Mouse (Mus musculus) left cerebral cortex, adult 2 months (tissue): ENCODE measurements around the gene Ttll11. TPM values are rescaled to one million over a fixed set of nuclear protein-coding genes. Genes with fewer than 3 reads are reported as not detected.

Experiments
- DNase-seq, 2 experiments: peaks; one replicate each; pipeline ENCODE4 v3.0.0; 2021 to 2022; ENCODE audit warnings: low spot score in 2 of 2, mixed read lengths in 1 of 2; ENCODE audit errors: extremely low spot score in 1 of 2
- H3K27ac ChIP-seq: fragments of 200-600 bp; 2 replicates; pipeline ENCODE4 v1.8.1; 2022
- H3K4me3 ChIP-seq: fragments of 200-600 bp; 2 replicates; pipeline ENCODE4 v1.8.1; 2022
- CTCF ChIP-seq: fragments of 200-600 bp; IDR thresholded peaks from 2 replicates; pipeline ENCODE4 v1.8.1; 2022; ENCODE audit warnings: antibody characterized with exemption, mild to moderate bottlenecking, moderate library complexity
- intact Hi-C: fragments of 180-260 bp; cut with DNase I; formaldehyde crosslinking; loops from one replicate; pipeline ENCODE4 v1.15.1; 2025
- total RNA-seq, 2 experiments: library from RNA; stranded (reverse); gene quantifications; 2 replicates each; pipeline ENCODE4 v1.2.3; 2021

Ttll11 gene
- total RNA-seq, 2 experiments from 2014 or later = 40.2 to 42.2 TPM

- TF ChIP-seq CTCF = no peak
- DNase-seq = no peak
- intact Hi-C loops = no loop called here
- Histone ChIP-seq H3K4me3 (no peak overlapping the region), H3K27ac (peak overlapping the region; percentile 24; the same call in 1 of the 2 replicates)
Observed at GRCm38 (mm10) chr2:35720956-35721355, 258.8 kb downstream of the Ttll11 start.

DNA sequence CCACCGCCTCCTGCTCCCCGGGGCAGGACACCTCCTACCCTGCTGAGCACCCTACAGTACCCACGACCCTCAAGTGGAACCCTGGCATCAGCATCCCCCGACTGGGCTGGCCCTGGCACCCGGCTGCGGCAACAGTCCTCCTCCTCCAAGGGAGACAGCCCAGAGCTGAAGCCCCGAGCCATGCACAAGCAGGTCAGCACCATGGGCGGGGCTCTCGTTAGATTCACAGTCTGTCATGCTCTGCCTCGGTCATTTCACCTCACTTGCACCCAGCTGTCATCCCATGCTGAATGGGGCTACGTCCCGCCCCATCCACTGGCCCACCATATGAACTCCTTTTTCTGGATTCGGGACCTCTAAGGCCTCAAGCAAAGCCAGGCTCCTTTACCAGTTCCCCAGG, 259.2 kb downstream of the Ttll11 start:
- H3K27ac ChIP-seq = peak overlapping the region; percentile 24; the same call in 1 of the 2 replicates
- H3K4me3 ChIP-seq = no peak overlapping the region
- intact Hi-C loops = no loop called here
- no peak for TF ChIP-seq CTCF
- no peak for DNase-seq

GRCm38 (mm10) chr2:35720104-35720503, 259.6 kb downstream of the Ttll11 start:
- Histone ChIP-seq H3K27ac (peak overlapping the region; percentile 40; the same call in 1 of the 2 replicates), H3K4me3 (no peak overlapping the region)
- intact Hi-C loops = no loop called here
- peak; percentile 40 to 43 for DNase-seq
- TF ChIP-seq CTCF = no peak

DNA sequence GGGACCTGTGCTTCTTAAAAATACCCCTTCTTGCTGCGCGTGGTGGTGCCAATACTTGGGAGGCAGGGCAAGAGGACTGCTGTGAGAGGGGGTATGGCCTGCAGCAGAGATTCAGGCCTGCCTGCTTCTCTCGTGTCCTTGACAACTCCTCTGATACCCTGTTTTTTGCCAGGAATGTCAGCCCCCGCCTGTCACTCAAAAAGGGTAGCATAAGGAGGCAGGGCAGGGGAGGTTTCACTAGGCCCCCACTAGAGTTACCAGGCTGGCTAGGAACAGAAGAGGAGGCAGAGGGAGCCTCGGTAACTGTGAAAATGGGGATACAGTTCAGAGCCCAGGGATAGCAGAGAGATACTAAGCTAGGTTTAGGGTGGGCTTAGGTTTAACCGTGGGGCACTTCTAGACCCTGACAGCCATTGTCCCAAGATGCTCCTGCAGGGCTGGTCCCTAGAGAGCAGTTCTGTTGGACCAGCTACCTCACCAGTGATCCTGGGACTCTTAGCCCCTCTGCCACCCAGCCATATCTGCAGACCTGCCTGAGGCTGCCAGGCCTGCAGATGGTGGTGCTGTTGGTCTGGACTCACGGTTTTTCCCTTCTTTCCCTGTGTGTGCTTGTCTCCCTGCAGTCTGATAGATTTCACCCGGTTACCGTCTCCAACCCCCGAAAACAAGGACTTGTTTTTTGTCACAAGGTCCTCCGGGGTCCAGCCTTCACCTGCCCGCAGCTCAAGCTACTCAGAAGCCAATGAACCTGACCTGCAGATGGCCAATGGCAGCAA, 260.3 kb downstream of the Ttll11 start:
- peak overlapping the region; percentile 40 for H3K27ac ChIP-seq
- no peak for DNase-seq
- no peak for TF ChIP-seq CTCF
- intact Hi-C loops = loop anchor here (5.0 kb wide), 2 partner anchors 57 to 162 kb away; partner anchors contain the start of gene Dab2ip
- no peak overlapping the region for H3K4me3 ChIP-seq

DNA sequence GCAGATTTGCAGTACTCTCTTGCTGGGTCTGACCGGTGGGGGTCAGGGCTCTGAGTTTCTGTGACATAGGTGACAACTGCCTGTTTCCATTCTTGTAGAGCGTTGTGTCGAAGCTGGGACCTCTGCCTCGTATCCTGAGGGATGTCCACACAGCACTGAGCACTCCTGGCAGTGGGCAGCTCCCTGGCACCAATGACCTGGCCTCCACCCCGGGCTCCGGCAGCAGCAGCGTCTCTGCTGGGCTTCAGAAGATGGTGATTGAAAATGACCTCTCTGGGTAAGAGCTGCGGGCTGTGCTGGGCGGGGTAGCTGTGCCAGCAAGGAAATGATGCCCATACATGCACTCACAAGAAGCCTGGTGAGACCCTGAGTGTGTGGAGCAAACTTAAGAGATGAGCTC, 261.1 kb downstream of the Ttll11 start:
- DNase-seq = no peak
- intact Hi-C loops = loop anchor here (5.0 kb wide), 2 partner anchors 56 to 161 kb away; partner anchors contain the start of gene Dab2ip
- Histone ChIP-seq H3K27ac (peak overlapping the region; percentile 28), H3K4me3 (no peak overlapping the region)
- no peak for TF ChIP-seq CTCF

DNA sequence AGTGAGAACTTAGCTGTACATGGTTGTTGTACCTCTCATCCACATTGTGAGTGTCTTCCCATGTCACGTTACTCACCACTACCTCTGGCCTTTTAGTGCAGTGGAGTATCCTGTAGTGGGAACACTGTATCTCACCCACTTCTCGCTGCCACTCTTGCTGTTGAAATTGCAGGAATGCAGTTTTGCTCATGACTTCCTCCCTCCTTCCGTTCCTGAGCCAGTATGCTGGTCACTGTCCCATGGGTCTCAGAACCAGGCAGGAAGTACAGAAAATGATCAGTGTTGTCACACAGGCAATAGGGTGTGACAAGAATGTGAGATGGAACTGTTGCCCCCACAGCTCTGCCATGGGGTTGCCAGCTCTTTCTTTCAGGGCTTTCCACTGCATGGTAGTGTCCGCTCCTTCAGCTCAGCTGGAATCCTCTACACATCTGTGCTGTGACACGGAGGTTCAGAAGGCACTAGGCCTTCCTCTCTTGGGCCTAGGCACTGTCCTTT, 261.7 kb downstream of the Ttll11 start:
- no peak for DNase-seq
- intact Hi-C loops = loop anchor here (5.0 kb wide), 2 partner anchors 56 to 161 kb away; partner anchors contain the start of gene Dab2ip
- Histone ChIP-seq H3K4me3 (no peak overlapping the region), H3K27ac (peak overlapping the region; percentile 28)
- TF ChIP-seq CTCF = no peak

DNA sequence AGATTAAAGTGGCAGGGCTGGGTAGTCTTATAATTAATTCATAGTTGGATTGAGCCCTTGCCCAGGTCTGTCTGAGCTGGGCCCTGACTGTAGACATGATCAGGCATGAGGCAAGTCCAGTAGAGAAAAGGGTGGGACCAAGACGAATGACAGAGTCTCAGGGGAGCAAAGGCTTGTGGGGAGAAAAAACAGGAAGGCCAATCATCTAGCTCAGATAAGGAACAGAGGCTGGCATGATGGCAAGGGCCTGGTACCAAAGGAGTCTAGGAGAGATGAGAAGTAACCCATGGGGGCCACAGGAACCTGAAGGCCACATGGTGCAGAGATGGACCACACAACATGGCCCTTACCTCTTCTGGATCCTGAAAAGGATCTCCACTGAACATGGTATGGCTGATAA, 263.5 kb downstream of the Ttll11 start:
- no peak for DNase-seq
- no peak for TF ChIP-seq CTCF
- peak overlapping the region; percentile 32; the same call in 1 of the 2 replicates for H3K27ac ChIP-seq
- H3K4me3 ChIP-seq = no peak overlapping the region
- intact Hi-C loops = loop anchor here (5.0 kb wide), 2 partner anchors 54 to 159 kb away; partner anchors contain the start of gene Dab2ip

DNA sequence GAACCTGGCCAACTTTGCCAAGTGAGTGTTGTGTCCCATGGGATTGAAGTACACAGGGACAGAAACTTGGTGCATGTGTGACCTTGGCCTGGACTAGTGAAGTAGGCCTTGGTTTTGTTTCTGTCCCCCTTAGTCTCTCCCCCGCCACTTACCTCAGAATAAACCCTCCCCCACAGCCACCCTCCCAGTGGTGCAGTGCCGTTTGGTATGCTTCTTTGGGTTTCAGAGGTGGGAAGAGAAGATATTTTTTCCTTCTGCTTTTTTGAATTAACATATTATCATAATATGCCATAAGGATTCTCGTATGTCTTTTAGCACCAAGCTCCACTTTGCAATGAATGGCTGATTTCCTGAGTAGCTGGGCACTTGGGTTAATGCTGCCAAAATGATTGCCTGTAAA, 264.2 kb downstream of the Ttll11 start:
- no peak for DNase-seq
- intact Hi-C loops = loop anchor here (2.0 to 5.0 kb wide), 4 partner anchors 19 to 158 kb away; partner anchors contain the start of gene Dab2ip
- peak overlapping the region; percentile 85 for H3K27ac ChIP-seq
- no peak overlapping the region for H3K4me3 ChIP-seq
- TF ChIP-seq CTCF = no peak

DNA sequence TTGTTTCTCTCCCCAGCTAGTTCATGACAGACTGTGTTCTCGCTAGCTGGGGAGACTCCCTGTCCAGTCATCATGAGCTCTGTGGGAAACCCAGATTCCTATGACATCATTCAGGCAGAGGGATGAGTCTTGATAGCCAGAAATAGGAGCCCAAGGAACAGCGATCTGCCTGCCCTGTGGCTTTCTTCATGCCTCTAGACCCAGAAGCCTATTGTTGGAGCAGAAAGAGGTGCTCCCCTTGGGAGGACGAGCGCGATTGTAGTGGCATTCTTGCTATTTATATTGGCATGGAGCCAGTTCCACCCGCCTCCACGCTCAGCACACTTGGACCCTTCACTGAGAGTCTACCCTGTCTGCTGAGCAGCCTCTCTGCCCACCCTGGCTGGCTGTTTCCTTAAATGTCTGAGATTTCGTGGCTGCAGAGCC, 265.0 kb downstream of the Ttll11 start:
- Histone ChIP-seq H3K4me3 (no peak overlapping the region), H3K27ac (peak overlapping the region; percentile 85)
- no peak for TF ChIP-seq CTCF
- DNase-seq = peak in 1 of 2 experiments; percentile 41
- intact Hi-C loops = loop anchor here (2.0 to 5.0 kb wide), 4 partner anchors 18 to 157 kb away; partner anchors contain the start of gene Dab2ip

DNA sequence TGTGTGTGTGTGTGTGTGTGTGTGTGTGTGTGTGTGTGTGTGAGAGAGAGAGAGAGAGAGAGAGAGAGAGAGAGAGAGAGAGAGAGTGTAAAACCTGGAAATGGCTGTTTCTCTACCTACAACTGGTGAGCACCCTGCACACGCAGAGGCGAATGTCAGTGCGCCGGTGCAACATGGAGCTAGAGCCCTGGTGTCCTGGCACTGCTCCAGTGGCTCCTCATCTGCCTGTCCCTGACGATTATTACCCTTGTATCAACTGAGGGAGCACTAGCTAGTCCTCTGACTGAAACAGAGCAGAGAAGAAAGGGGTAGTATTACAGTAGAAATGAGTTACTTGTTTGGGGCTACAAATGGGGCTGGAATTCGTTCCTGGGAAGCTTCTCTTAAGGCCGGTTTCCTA, 266.3 kb downstream of the Ttll11 start:
- Histone ChIP-seq H3K4me3 (no peak overlapping the region), H3K27ac (no peak overlapping the region)
- no peak for DNase-seq
- intact Hi-C loops = no loop called here
- TF ChIP-seq CTCF = no peak

DNA sequence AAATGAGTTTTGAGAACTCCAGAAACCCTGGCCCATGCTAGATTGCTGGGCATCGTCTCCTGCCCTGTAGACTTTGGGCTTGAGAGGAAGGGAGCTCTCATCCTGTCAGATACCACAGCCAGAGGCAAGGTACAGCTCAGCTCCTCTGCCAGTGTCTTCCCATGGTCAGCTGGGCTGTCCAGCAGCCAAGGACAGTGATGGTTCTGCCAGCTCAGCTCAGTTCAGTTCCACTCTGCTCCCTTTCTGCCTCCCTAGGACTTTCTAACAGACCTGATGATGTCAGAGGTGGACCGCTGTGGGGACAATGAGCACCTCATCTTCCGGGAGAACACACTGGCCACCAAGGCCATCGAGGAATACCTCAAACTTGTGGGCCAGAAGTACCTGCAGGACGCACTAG, 267.1 kb downstream of the Ttll11 start:
- H3K27ac ChIP-seq = no peak overlapping the region
- no peak for DNase-seq
- intact Hi-C loops = no loop called here
- no peak overlapping the region for H3K4me3 ChIP-seq
- TF ChIP-seq CTCF = no peak

DNA sequence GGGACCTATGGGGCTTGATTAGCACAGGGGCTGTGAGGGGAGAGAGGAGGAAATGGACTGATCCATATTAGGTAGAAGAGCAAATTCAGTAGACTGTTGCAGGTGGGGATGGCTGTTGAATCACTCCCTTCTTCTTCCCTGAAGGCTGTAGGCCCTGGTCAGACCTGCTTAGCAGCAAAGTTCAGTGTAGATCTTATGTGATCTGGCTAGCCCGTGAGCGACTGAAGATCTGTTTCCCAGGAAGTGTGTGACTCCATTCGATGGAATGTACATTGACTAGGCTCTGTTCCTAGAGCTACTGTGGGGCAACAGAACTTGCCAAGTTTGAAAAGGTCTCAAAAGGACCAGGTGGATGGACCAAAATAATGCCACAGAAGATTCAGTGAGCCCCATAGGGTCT, 276.5 kb downstream of the Ttll11 start:
- Histone ChIP-seq H3K27ac (no peak overlapping the region), H3K4me3 (no peak overlapping the region)
- DNase-seq = no peak
- intact Hi-C loops = no loop called here
- TF ChIP-seq CTCF = no peak
